Mouse (Mus musculus) heart, embryonic 16.5 days (tissue): ENCODE results near the gene Gipr. TPM values are rescaled to one million over a fixed set of nuclear protein-coding genes. Genes with fewer than 3 reads are reported as not detected.

ENCODE experiments used
- ATAC-seq: fragments of 200-750 bp; cut with Nextera tagmentation; replicated peaks from 2 replicates; pipeline ENCODE4 v1.8.0; 2017; ENCODE audit warnings: moderate number of reproducible peaks; ENCODE audit not compliant: insufficient read depth, low FRiP score; ENCODE audit errors: extremely low read depth
- H3K27ac ChIP-seq: fragments of 300-500 bp; sonication (generic); 2 replicates; pipeline ENCODE4 v1.5.1; 2014; ENCODE audit warnings: mild to moderate bottlenecking, low read length, control low read depth, moderate library complexity
- H3K27me3 ChIP-seq: fragments of 300-500 bp; sonication (generic); 2 replicates; pipeline ENCODE4 v1.6.1; 2014; ENCODE audit warnings: low read length, mixed read lengths; ENCODE audit not compliant: control insufficient read depth, insufficient read depth
- H3K36me3 ChIP-seq: fragments of 300-500 bp; sonication (generic); 2 replicates; pipeline ENCODE4 v1.6.1; 2014; ENCODE audit not compliant: control insufficient read depth, insufficient read depth
- H3K4me1 ChIP-seq: fragments of 300-500 bp; sonication (generic); 2 replicates; pipeline ENCODE4 v1.6.1; 2014; ENCODE audit warnings: low read length, mixed read lengths; ENCODE audit not compliant: control insufficient read depth, insufficient read depth
- H3K4me2 ChIP-seq: fragments of 300-500 bp; sonication (generic); 2 replicates; pipeline ENCODE4 v1.6.1; 2014; ENCODE audit warnings: low read depth, mild to moderate bottlenecking, control low read depth, low read length
- H3K4me3 ChIP-seq: fragments of 300-500 bp; sonication (generic); 2 replicates; pipeline ENCODE4 v1.5.1; 2014; ENCODE audit warnings: mild to moderate bottlenecking, control low read depth, low read length
- H3K9ac ChIP-seq: fragments of 300-500 bp; sonication (generic); 2 replicates; pipeline ENCODE4 v1.6.1; 2014; ENCODE audit warnings: low read length, control low read depth
- H3K9me3 ChIP-seq: fragments of 300-500 bp; sonication (generic); replicated peaks from 2 replicates; pipeline ENCODE4 v1.6.1; 2016; ENCODE audit warnings: low read length; ENCODE audit not compliant: control insufficient read depth
- WGBS: fragments of 180-500 bp; shearing (Covaris S2); extraction: QIAGEN DNeasy Blood & Tissue Kit; methylation state at CpG from one replicate; pipeline ENCODE4 v1.1.7; 2014; 5-methylcytosine and 5-hydroxymethylcytosine counted together
- polyA plus RNA-seq: library from polyadenylated mRNA; unstranded; fragments of >200 nt; fragmentation: Nextera tagmentation; extraction: Ambion mirVana; gene quantifications from 2 replicates; pipeline ENCODE4 v1.2.1, GENCODE M21; 2015

Gipr gene
- 104 and 107 TPM in 2 replicates for polyA plus RNA-seq

DNA sequence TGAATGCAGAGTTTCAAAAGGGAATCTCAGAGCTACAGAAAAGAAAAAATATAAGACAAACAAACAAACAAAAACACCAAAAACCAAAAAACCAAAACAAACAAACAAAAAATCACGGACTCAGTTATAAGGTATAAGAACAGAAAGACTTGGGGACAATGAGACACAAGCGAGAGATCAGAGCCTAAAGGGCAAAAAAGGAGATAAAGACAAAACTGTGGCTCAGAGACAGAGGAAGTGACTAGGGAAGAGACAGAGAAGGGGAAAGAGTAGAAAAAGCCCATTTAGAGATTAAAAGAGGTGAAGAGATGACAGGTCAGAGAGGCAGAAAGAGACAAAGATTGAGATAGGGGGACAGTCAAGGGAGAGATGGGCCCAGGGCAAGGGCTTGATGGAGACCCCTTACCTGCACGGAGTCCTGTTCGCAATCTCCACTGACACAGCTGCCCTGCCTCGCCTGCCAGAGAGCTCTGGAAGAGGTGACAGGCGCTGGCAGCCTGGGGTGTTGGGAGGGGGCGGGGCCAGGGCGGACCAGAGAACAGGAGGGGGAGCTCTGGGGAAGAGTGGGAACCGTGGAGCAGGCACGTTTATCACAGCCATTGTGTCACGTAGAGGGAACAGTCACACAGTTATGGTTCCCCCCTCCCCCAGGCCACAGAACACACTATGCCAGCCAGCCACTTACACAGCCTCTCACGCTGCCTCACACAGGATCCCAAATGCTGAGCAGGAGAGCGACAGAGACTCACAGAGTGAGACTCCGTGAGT lies at the start of gene Gipr:
Gene Gipr (minus strand): TSS at position 472 of the 768 bp plus-strand sequence.
- H3K9ac ChIP-seq: peak within 1 kb of the TSS; percentile 75
- H3K27ac ChIP-seq: peak within 1 kb of the TSS; percentile 95
- H3K27me3 ChIP-seq: no peaks in the 10 kb centered on the region
- H3K4me3 ChIP-seq: peak within 1 kb of the TSS; percentile 50
- H3K4me1 ChIP-seq: peaks cover 43% of the 10 kb centered on the region
- peak within 1 kb of the TSS; percentile 62 for H3K4me2 ChIP-seq
- 0 out of 2 replicates have a peak, but pooled peaks cover 5% of the 10 kb centered on the region for H3K9me3 ChIP-seq
- peak; percentile 85 for ATAC-seq
- whole genome bisulfite sequencing: 7% methylated on average over 14 of the region's 14 CpGs
- H3K36me3 ChIP-seq: 0 out of 2 replicates have a peak, but pooled peaks cover 4% of the 10 kb centered on the region

DNA sequence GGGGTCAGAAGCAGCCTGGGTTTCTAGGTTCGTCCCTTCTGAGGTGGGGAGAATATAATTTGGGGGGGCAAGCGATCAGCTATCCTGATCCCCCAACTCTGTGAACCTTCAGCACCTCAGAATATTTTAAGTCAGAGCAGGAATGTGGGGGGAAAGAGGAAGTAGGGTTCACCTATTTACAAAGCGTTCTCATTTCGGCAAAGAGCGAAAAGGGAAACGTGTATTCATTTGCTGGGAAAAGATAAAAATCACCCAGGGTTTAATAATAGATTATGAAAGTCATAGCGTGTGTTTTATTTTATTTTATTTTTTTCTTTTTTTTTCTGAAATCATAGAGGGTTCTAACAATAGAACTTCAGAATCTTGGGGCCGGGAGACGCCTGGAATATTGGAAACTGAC lies 49.0 kb upstream of the Gipr start:
- no peak for ATAC-seq
- no peak overlapping the region for H3K4me3 ChIP-seq
- H3K27me3 ChIP-seq: no peaks in the 10 kb centered on the region
- H3K36me3 ChIP-seq: no peaks in the 10 kb centered on the region
- H3K9me3 ChIP-seq: 0 out of 2 replicates have a peak, but pooled peaks cover 2% of the 10 kb centered on the region
- peaks cover 22% of the 10 kb centered on the region for H3K4me1 ChIP-seq
- WGBS: 56% methylated on average over 9 of the region's 9 CpGs
- H3K4me2 ChIP-seq: no peak overlapping the region
- H3K27ac ChIP-seq: no peak overlapping the region
- no peak overlapping the region for H3K9ac ChIP-seq

DNA sequence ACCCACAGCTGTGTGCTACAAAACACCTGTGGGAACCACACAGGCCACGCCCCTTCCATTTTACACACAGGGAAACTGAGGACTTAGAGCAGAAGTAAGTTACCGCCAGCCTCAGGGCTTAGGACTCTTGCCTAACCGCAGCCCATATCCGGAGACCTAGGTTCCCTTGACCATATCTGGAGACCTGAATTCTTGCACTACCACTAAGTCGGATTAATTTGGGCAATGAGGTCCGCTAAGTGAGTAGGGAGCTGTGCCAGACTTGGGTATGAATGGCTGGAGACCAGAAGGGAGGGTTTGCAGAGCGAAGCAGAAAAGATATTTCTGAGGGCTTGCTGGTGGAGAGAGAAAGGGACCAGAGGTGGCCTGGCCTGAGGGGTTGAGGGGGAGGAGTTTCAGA lies 48.4 kb upstream of the Gipr start:
- ATAC-seq: no peak
- Histone ChIP-seq H3K27ac (no peak overlapping the region), H3K9ac (no peak overlapping the region), H3K9me3 (0 out of 2 replicates have a peak, but pooled peaks cover 5% of the 10 kb centered on the region), H3K4me3 (no peak overlapping the region), H3K4me1 (peaks cover 22% of the 10 kb centered on the region), H3K4me2 (no peak overlapping the region), H3K27me3 (no peaks in the 10 kb centered on the region), H3K36me3 (no peaks in the 10 kb centered on the region)
- WGBS: 52% methylated on average over 7 of the region's 7 CpGs

DNA sequence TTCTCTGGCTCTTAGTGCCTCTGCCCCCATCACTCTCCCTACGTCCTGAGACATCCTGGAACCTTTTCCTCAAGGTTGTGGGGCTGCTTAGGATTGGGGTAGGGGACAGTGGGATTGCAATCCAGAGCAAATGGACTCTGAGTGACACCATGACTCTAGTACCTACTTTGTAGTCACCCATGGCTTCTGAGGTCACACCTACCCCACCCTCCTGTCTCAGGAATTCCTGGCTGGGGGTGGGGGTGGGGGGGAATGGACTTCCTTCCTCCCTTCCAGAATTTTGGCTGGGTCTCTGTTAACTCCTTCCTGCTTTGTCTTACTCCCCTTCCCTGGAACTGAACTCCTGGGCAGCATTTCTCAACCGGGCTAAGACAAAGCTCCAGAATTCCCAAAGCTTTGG lies 47.5 kb upstream of the Gipr start:
- WGBS: 57% methylated on average over 2 of the region's 2 CpGs
- ATAC-seq: no peak
- Histone ChIP-seq H3K27ac (no peak overlapping the region), H3K27me3 (no peaks in the 10 kb centered on the region), H3K36me3 (no peaks in the 10 kb centered on the region), H3K4me3 (peak overlapping the region; percentile 62), H3K4me2 (peak overlapping the region; percentile 91), H3K4me1 (peaks cover 22% of the 10 kb centered on the region), H3K9me3 (0 out of 2 replicates have a peak, but pooled peaks cover 5% of the 10 kb centered on the region), H3K9ac (no peak overlapping the region)

DNA sequence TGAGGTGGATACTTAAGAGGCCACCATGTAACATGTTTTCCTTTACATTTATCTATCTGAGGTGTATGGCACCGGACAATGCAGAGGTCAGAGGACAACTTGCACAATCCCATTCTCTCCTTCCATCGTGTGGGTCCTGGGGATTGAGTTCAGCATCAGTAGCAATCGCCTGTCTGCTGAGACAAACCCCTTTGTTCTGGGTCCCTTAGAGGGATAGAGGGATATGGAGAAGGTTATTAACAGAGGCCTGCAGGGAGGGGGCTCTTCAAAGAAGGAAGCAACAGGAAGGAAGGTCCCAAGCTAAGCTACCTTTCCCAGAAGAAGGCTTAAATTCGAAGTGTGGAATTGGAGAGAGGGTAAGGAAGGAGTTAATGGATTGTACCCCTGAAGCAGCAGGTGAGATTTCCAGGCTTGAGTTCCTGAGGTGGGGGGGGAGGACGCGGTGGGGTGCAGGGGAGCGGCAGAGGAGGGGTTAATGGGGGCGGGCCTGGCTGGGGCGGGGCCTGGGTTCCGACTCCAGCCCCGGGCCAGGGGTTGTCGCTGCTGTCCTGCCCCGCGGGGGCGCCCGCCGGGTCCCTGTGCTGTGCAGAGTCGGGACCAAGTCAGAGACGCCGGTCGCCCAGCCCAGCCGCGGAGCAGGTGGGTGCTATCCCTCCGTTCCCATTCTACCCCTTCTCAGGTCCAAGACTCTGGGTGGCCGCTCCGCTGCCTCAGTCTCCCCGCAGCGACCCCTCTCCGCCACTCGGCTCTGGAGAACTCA lies 46.2 kb upstream of the Gipr start, which contains the start of gene Gpr4:
Gene Gpr4 (plus strand): TSS at position 543 of the 760 bp plus-strand sequence.
- peak within 1 kb of the TSS; percentile 70 for H3K9ac ChIP-seq
- peaks cover 22% of the 10 kb centered on the region for H3K4me1 ChIP-seq
- peak; percentile 83 for ATAC-seq
- no peaks in the 10 kb centered on the region for H3K36me3 ChIP-seq
- 3% methylated on average over 27 of the region's 30 CpGs for WGBS
- peak within 1 kb of the TSS; percentile 62 for H3K4me3 ChIP-seq
- no peaks in the 10 kb centered on the region for H3K27me3 ChIP-seq
- peak within 1 kb of the TSS; percentile 20; the same call in 1 of the 2 replicates for H3K27ac ChIP-seq
- H3K4me2 ChIP-seq: peak within 1 kb of the TSS; percentile 91
- H3K9me3 ChIP-seq: 0 out of 2 replicates have a peak, but pooled peaks cover 5% of the 10 kb centered on the region

DNA sequence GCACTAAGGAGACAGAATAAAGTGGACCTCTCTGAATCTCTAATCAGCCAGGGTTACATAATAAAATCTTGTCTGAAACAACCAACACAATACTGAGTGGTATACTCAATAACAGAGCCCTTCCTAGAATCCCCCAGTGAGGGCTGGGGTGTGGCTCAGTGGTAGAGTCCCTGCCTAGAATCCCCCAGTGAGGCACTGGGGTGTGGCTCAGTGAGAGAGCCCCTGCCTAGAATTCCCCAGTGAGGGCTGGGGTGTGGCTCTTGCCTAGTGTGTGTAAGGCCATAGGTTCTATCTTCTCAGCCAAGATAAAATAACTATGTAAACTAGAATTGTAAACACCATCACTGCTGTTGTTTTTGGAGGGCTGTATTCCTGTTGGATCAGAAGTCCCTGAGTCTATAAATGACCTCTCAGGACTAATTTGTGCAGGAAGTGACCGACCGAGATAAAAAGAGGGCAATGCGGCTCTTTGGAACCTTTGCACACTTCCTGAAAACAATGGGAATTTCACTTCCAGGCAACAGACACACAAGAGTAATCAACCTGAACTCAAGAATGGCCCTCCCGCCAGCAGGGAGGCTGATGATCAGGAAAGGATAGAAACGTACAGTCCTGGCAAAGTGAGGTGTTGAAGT lies 45.2 kb upstream of the Gipr start:
- Histone ChIP-seq H3K4me1 (peaks cover 20% of the 10 kb centered on the region), H3K27me3 (no peaks in the 10 kb centered on the region), H3K4me3 (no peak overlapping the region), H3K9me3 (0 out of 2 replicates have a peak, but pooled peaks cover 5% of the 10 kb centered on the region), H3K36me3 (no peaks in the 10 kb centered on the region), H3K9ac (no peak overlapping the region), H3K4me2 (no peak overlapping the region), H3K27ac (peak overlapping the region; percentile 20; the same call in 1 of the 2 replicates)
- WGBS: 55% methylated on average over 5 of the region's 5 CpGs
- no peak for ATAC-seq

DNA sequence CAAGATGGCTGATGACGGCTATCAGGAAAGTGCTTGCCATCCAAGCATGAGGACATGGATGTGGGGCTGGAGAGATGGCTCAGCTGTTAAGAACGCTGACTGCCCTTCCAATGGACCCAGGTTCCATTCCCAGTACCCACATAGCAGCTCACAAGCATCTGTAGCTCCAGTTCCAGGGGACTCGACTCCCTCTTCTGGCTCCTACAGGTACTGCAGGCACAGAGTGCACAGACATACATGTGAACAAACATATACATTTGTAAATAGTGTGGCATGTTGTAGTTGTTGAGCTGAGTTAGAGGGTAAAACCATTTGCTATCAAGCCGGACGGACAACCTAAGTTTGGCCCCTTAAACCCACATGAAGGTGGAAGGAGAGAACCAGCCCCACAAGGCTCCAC lies 44.1 kb upstream of the Gipr start:
- WGBS: 88% methylated on average over 5 of the region's 5 CpGs
- H3K4me3 ChIP-seq: no peak overlapping the region
- H3K4me2 ChIP-seq: no peak overlapping the region
- 0 out of 2 replicates have a peak, but pooled peaks cover 5% of the 10 kb centered on the region for H3K9me3 ChIP-seq
- no peak overlapping the region for H3K27ac ChIP-seq
- no peak for ATAC-seq
- H3K27me3 ChIP-seq: no peaks in the 10 kb centered on the region
- H3K4me1 ChIP-seq: peaks cover 18% of the 10 kb centered on the region
- no peak overlapping the region for H3K9ac ChIP-seq
- H3K36me3 ChIP-seq: peaks cover 9% of the 10 kb centered on the region; the same call in 1 of the 2 replicates

DNA sequence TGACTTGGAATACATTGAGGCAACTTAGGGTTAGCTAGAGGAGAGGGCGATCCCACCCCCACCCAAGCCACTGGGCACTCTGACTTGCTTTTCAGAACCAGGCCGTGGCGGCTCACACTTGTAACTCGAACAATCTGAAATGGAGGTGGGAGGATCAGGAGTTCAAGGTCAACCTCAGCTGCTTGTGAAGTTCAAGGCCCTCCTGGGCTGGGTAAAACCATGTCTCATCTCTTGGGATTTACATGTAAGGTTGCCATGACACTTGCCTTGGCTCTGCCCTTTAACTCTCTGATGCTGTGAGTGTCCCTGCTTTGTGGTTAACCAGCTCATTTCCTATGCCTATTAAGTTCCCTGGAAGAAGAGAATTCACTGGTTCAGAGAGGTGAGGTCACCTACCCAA lies 43.6 kb upstream of the Gipr start:
- Histone ChIP-seq H3K9ac (no peak overlapping the region), H3K4me1 (peaks cover 14% of the 10 kb centered on the region), H3K9me3 (0 out of 2 replicates have a peak, but pooled peaks cover 5% of the 10 kb centered on the region), H3K36me3 (peaks cover 13% of the 10 kb centered on the region), H3K27ac (no peak overlapping the region), H3K4me3 (no peak overlapping the region), H3K4me2 (no peak overlapping the region), H3K27me3 (no peaks in the 10 kb centered on the region)
- 80% methylated on average over 4 of the region's 4 CpGs for WGBS
- no peak for ATAC-seq
